Mouse (Mus musculus) lung, postnatal 25 days (tissue): ENCODE results near the gene Lrfn5.

Experiments
- DNase-seq: peaks from one replicate; pipeline ENCODE4 v3.0.0; 2022; ENCODE audit warnings: low spot score

Lrfn5 gene

GRCm38 (mm10) chr12:61522829-61523370 is at the start of gene Lrfn5:
TSS of gene Lrfn5 (plus strand) at chr12:61523150.
- DNase-seq = no peak

GRCm38 (mm10) chr12:61521501-61522147 is 1.3 kb upstream of the Lrfn5 start:
- no peak for DNase-seq

DNA sequence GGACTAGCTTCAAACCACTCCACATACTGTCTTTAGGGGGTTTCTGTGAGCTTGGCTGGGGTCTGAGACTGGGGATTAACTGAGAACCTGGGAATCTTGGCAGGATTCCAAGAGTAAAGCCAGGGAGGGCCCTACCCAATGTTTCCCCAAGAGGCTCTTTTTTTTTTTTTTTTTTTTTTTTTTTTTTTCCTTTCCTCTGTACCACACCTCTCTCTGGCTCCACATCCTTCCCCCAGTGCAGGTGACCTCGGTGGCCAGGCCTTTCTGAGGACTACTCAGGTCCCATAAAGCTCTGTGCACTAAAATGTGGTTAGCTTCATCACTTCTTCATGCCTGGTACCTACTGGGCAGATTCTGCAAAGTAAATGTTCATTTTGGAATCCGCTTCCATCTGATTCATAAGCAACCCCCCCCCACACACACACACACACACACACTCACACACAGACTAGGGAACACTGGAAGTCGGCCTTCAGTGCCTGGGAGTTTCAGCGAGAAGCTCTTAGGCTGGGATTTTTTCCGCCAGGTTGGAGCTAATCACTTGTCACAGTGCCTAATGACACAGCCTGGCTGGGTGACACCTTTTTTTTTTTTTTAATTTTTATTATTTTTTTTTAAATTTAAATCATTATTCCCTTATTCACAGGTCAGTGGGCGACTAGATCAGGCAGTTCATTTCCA is 662 bp upstream of the Lrfn5 start:
- DNase-seq = no peak

GRCm38 (mm10) chr12:61523631-61524182 is 757 bp downstream of the Lrfn5 start:
- DNase-seq = no peak

DNA sequence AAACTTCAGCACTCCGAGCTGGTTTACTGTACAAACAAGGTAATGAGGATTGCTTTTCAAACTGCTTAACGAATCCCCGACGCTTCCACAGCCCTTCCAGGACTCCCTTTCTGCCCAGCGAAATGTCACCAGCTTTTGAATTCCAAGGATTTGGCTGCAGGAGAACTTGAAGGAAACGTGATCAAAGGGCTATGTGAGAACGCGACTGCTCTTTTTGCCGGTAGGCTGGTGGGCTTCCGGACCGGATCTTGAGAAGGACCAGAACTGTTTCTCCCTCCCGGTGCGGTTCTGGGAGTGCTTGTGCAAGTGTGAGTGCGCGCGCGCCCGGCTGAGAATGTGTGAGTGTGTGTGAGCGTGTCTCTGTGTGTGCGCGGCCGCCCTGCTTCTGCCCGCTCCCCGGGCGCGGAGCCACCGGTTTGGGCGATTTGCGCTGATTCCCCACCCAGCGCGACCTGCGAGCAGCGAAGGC is 1.3 kb downstream of the Lrfn5 start:
- DNase-seq = no peak

GRCm38 (mm10) chr12:61526199-61526598 is 3.2 kb downstream of the Lrfn5 start:
- DNase-seq = no peak

DNA sequence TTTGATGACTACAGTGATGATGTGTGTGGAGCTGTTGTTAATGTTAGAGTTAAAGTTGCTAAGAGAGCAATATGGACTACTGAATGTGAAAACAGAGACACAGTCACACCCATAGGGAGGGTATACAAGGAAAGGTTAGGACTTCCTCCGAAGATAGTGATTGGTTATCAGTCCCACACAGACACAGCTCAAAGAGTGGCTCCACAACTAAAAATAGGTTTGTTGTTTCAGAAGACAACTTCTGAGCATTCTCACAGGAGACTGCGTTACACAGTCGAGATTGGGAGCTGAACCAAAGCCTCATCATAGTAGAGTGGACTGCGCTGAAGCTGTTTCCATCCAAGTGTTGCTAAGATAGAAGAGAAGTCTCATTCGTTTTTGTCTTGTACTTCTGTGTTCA is 57.0 kb downstream of the Lrfn5 start:
- DNase-seq = no peak

DNA sequence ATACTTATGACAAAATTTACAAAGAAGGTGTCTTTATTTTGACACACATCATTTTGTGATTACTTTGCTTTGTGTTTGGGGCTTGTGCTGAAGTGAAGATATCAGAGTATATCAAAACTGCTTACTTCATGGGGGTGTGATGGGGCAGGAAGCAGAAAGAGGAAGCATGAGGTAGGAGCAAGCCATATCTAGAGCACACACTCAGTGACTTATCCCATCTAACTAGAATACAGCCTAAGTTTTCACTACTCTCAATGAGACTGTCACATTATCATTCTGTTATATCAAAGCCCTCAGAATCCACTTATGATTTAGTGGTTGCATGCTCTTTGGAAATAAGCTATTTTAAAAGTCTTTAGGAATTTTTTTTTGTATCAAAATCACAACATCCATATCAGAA is 77.4 kb downstream of the Lrfn5 start:
- no peak for DNase-seq

DNA sequence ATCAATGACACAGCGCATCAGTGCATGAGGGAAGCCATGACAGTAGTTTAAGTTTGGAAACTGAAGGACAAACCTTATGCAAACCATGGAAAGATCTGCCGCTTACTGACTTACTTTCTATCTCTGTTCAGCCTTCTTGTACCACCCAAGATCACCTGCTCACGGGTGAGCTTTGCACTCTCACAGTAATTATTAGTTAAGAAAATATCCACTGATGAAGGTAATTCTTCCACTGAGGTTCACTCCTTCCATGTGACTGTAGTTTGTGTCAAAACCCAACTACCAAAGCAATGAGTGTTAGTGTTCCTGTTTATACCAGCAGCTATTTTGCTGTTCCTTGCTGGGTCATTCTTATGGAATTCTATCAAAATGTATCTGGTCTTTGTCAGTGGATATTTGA is 84.9 kb downstream of the Lrfn5 start:
- no peak for DNase-seq

DNA sequence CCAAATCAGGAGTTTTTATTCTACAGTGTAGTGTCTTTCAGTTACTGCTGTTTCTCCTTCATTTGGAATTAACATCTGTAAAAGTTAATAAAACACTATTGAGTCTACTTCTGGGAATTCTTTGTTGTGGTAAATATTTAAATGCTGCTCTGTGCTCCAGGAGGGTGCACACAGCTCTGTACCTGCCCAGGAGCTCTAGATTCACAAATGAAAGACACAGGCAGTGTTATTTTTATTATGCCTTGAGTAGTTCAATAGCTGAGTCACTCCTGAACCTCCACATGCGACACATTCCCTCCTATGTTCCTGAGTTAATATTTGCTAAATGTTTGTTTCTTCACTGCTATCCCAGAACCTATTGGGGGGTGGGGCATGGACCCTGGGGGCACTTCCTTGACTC is 87.1 kb downstream of the Lrfn5 start:
- DNase-seq = no peak

DNA sequence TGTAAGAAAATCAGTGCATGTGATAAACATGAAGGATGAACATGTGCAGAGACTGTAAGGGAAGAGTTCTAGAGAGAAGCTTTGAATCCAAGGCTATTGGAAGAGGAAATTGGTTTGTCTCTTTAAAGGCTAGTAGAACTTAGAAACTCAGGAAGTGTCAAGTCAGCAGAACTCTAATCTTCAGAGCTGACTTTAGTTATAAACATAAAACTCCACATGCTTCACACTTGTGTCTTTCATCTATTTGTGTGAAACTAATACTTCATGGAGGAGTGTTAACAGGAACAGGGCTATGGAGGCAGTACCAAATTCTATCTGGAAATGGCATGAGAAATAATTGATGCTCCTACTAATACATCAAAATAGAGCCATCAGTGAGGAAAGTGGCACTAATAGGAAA is 101.6 kb downstream of the Lrfn5 start:
- DNase-seq = no peak

DNA sequence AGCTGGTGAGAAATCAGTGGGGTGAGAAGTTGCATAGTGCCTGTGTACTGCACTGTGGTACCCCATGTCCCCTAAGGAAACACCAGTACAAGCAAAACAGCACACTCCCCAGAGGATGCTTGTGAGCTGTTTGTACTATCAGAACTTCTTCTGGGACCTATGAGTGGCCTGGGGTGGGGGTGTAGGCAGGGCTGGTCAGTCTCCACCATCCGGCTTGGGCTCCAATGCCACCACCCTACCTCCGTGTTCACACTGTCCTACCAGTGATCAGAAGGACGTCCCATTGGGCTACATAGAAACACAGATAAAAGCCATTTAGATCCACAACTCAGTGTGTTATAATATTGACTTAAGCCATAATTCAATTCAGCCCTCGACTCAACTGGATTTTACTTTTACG is 131.4 kb downstream of the Lrfn5 start:
- DNase-seq = no peak

DNA sequence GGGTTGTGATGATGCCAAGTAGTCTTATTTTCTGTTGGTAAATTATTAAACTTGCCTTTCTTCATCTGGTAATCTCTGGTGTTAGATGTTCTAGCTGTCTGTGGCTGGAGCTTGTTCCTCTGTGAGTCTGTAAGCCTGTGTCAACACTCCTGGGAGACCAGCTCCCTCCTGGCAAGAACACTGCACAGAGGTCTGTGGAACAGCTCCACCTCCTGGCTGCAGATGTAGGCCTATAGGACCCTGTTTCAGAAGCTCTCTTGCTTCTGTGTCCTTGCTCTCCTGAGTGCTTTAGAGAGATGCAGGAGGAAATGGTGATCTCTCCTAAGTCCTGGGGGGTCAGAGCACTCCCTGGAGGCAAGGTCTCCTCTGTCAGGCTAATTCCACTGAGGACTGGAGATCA is 200.2 kb downstream of the Lrfn5 start:
- DNase-seq = no peak

DNA sequence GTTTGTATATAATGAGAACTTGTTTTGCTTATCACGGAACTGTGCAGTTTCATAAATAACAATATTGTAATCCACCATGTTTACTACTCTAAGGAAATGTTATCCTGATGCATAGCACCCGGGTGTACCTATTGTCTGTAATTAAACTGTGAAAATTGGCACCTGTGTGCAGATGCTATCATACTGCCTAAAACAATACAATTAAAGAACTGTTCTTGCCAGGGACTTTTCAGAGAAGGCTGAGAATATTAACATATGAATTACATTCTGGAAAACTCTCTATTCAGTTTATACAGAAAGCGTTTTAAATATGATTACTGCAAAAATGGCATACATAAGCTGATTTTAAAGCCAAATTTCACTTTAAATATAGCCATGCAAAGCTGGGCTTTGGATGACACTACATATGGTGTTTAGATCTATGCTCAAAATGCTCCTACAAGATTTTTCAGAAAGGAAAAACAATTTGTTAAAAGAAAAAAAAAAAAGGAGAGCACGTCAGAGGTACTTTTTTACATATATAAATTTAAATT is 284.2 kb downstream of the Lrfn5 start:
- DNase-seq = no peak

DNA sequence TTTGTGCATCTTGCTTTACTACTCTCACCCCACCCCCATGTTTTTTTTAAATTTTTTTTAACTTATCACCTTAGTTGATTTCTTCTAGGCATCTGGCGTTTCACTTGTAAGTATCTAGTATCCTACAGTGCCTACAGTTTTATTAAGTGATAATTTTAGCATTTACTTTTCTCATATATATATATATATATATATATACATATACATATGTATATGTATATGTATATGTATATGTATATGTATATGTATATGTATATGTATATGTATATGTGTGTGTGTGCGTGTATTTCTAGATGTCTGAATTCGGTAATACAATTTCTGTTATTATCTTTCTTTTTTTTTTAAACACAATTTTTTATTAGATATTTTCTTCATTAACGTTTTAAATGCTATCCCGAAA is 300.7 kb downstream of the Lrfn5 start:
- no peak for DNase-seq

DNA sequence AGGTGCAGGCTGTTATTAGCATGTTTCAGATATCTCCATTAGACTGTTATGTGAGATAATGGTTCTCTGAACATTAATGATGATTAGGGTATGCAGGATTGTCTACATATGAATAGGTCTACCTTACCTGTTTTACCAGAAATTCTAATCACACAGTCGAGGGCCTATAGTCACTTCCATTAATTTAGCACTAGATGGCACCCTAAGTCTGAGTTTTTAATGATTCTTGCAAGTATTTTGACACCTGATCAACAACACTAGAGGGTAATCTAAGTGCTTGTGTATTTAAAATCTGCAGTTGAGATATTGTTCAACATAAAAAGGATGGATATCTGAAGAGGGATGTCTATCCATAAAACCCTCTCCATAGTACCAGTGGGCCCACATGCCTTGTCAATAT is 303.4 kb downstream of the Lrfn5 start:
- DNase-seq = no peak

- DNase-seq = no peak
Measured at GRCm38 (mm10) chr12:61842599-61843291, 319.8 kb downstream of the Lrfn5 start.

DNA sequence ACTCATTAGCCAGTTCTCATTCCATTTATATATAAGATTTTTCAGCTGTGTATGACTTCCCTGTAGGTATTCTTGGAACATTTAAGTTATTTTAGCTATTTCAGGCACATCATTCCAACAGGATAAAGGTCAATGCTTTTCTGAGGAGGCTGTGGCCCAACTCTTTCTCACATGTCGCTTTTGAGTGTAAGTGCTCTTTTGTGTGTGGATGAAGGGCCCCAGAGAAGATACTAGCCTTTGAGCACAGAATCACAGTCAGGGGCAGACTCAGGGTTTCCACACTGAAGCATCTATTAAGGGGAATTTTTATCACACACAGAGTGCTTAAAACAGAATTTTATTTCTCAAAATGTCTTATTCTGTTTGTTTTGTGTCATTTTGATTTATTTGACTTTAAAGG is 331.2 kb downstream of the Lrfn5 start:
- no peak for DNase-seq
